Mouse (Mus musculus) liver, adult (tissue): ENCODE measurements around the gene Trhde.

ENCODE experiments used
- GATA4 ChIP-seq: IDR thresholded peaks from 2 replicates; pipeline ENCODE4 v1.6.1; 2014; ENCODE audit warnings: mild to moderate bottlenecking, low read length; ENCODE audit not compliant: insufficient replicate concordance

Gene Trhde

DNA sequence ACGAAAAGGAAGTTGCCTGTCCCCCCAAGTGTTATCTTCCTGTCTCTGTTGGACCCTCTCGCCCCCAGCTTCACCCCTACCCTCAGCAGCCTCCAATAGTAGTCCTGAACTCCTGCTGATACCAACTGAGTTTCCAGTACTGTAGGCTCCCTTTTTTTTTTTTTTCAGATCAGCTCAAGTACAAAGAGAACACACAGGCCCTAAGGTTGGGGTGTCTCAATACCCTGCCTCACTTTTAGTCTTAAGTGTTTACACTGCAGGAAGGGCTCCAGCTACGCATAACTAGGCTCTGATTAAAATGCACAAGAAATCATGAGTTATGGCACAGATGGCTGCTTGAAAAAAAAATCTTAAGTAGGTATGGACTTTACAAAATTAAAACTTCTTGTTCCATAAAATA lies 42.9 kb downstream of the Trhde start:
- no peak for TF ChIP-seq GATA4

DNA sequence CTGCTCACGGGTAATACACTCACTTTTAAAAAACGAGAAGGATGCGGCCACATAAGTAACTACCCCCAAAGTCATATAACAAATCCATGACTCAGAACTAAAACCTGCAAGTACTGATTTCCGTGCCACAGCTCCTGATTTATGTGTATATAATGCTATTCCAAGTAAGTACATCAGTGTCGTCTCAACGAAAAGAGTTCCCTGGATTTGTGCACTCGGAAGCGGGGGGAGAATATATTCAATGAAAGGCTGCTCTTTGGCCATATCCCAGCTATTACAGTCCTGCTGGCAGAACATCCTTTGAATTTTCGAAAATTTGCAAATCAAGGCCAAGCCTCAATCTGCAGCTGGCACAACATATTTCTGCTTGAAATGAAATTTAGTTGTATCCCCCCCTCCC lies 43.5 kb downstream of the Trhde start:
- no peak for TF ChIP-seq GATA4

DNA sequence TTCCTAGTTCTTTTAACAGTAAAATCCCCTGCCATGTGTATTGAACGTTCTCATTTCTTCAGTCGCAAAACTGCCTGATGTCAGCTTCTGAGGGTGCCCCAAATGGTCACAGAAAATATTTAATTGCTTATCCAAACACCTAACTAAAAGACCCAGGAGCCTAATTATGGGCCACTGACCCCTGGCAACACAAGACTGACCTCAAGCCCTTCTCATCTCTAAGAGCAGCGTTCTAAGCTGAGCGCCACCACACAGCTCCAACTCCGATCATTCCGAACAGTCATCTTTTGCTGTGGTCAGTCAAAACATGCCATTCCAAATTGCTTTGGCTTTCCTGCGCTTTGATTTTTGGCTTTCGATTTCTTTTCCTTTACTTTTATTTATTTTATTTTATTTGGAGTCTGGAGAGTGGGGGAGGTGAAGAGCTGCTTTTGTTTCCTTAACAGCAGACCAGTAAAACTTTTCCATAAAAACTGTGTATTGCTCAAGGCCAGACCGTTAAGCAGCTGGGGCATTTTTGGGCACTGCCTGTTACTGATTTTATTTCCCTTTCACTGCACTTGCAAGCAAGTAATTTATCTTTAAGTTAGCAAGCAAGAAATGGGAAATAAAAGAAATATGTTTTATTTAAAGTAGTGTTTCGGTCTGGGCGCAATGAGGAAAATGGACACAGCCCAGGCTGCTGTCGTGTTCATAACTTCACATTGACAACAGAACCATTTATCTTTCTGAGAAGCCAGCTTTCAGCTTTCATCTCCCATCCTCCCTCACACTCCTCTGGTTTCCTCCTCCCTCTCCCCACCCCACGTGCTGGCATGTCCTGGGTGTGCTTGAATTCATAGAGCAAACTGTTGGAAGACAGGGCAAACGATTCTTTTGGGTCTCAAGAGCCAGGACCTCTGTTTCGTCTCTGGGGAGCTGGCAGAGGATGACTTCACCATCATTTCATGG lies 59.1 kb downstream of the Trhde start:
- no peak for TF ChIP-seq GATA4

DNA sequence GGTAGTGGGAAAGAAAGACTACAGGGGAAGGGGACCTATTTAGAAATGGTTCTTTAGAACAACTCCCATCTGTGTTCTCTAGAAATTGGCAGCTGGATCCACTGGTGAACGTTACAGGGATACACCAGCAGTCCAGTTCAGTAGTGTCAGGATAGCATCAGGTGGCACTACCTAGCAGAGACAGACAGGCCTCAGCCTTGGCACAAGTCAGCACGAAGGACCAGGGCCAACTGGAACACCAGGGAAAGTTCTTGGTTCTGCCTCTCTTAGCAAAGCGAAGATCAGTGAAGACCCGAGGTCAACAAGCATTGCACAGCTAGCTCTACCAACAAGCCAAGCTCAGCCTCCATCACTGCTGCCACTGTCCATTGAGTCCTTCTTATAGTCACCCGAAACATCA lies 62.2 kb downstream of the Trhde start:
- TF ChIP-seq GATA4 = no peak

DNA sequence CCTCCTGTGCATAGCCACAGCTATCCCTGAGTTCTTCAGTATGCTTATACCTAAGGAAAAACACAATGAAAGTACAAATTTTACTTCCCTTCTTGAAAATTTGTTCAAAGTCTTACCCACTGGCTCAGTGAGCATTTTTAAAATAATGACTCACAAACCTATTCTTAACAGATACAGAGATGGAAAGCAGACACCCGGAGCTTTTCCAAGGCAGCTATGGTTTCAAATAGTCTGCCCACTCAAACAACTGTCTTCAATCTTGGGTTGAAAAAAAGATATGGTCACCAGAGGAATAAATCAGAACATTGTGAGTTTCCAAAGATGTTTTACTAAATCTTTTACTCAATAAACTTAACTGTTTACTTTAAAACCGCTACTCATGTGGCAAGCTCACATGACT lies 64.5 kb downstream of the Trhde start:
- no peak for TF ChIP-seq GATA4

DNA sequence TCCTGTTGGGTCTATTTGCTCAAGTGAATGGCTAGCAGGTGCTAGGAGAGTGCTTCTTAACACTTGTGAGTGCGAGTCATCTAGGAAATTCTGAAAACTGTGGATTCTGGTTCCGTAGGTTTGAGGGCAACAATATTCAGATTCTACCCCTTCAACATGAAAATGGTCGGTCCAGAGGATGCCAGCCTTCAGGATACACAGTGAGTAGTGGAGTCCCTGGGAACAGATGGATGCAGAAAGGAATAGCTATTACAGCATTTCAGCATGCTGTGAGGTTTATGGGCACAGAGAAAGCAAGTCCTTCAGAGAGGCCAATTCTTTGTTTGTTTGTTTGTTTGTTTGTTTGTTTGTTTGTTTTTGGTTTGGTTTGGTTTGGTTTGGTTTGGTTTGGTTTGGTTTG lies 65.7 kb downstream of the Trhde start:
- no peak for TF ChIP-seq GATA4

DNA sequence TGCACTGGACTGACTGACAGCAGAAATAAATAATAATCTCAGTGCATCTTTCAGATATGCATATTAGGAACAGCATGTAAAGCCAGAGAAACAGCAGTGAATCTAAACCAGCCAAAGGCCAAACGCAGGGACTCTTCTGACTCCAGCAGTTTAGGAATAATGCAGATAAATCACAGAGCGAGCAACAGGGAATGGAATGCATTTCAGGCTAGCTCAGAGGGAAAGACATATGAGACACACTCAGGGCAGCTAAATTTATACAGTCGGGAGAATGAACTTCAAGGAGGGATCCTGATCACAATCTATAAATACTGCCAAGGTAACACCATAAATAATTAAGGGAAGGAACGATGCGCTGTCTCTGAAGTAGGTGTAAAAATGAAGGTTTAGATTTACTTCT lies 66.4 kb downstream of the Trhde start:
- TF ChIP-seq GATA4 = no peak

DNA sequence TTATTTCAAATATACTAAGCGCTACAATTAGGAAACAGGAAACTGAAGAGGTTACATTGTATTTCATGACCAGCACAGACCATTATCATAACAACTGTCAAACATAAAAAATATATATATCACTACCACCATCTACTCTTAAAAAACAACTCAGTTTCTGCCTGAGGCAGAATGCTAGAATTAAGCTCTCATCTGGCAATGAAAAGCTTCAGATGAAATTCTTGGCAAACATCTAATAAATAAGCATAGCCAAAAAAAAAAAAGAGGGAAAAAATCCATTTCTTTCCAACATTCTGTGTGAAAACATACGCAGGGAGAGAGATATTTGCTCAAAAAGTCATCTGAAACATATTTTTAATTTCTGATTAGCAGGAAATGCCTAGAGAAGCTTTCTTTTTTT lies 67.0 kb downstream of the Trhde start:
- no peak for TF ChIP-seq GATA4

DNA sequence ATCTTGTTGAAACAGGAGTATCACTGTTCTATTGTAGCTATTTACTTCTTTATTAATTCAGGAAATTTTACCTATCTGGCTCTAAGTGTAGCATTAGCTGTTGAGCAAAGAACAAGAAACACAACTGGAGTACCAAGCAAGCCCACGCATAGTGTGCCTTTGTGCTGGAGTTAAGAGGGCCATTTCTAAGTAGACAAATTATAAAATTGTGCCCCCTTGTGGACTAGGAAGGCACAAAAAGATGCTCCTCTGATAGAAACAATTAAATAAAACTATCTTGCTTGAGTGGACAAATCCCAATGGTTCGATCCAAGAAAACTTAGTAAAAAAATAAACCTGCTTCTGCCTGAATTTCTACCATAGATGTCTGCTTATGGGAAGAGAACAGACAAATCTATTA lies 76.5 kb downstream of the Trhde start:
- TF ChIP-seq GATA4 = no peak

DNA sequence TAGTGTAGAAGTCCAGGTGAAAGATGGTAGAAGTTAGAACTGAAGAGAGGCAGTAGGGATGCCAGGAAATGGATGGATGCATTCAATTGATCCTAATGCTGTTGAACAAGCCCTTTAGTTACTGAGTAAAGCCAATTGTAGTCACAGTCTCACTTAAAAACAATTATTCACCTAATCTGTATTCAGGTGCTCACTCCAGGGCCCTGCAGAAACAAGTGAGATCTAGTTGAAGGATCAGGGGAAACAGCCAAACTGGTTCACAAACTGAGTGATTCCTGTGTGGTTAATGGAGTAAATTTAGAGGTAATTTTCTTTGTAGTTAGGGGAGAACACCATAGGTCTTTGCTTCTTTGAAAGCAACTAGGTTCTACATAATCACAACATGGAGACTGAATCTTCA lies 100.3 kb downstream of the Trhde start:
- no peak for TF ChIP-seq GATA4

DNA sequence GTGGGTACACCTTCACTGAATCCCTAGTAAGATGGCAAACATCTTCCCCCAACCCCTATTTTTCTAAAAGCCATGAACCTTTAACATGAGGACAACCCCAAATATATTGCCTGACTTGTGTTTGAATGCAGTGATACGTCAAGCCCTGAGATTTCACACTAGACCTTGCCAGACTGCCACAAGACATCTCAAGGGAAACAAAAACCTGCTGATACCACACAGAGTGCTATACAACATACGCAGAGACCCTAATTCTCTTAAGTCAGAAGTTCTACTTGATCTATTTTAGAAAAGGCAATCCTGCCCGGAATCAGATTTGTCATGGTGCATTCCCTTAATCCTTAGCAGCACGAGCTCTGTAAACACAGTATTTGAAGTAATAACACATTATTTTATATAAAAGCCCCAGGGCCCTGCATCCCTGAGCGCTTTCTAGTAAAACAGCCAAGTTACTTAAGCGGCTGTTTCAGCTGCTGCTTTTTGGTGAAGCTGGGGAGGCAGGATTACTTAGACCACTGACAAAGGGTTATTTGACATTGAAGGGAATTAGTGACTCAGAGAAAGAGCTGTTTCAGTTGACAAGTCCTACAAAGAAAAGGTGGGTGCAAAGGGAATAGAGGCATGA lies 130.2 kb downstream of the Trhde start:
- no peak for TF ChIP-seq GATA4

DNA sequence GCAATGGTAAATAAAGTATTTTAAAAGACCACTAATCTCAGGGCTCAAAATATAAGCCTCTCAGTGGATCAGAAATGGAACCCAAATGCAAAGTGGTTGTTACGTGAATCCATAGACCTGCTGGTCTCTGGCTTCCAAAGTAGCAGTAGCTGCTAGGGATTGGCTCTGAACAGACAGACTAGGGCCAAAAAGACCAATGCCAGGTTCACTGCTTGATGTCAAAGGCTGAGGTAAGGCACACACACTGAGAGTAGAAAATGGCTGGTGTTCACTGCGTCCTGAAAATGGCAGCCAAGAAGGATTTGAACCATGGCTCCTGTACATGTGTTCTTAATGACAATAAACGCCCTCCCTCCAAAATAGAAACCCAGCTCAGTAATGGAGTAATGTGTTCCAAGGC lies 209.1 kb downstream of the Trhde start:
- TF ChIP-seq GATA4 = no peak

DNA sequence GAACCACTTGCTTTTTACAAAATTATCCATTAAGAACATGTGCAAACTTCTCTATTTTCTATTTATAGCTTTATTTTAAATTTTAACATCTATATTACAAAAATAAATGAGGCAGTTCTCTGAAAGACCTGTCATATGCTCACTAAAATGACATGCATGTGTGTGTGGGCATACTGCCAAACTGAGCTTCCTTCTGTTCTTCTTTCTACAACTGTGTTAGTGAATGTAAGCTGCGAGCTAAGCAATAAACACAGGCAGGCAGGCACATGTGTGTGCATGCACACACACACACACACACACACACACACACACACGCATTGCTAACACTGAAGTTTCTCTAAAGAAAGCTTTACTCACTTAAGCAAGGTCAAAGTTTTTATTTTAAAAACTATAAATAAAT lies 223.2 kb downstream of the Trhde start:
- TF ChIP-seq GATA4 = no peak

DNA sequence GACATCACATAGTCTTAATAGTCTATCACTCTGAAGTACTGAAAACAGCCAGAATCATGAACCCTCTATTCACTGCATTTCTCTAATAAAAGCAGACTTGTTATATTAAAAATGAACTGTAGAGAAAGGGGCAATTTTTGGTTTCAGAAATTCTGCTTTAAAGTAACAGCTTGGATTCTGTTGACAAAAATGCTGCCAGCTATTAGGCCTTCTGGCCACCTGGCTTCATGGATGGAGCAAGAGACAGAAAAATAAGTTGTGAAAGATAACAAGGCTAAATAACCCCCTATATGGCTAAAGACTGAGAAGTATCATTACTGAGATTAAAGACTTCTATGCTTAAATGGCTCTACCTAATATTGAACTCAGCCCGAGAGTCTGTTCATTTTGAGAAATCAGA lies 234.2 kb downstream of the Trhde start:
- TF ChIP-seq GATA4 = no peak

DNA sequence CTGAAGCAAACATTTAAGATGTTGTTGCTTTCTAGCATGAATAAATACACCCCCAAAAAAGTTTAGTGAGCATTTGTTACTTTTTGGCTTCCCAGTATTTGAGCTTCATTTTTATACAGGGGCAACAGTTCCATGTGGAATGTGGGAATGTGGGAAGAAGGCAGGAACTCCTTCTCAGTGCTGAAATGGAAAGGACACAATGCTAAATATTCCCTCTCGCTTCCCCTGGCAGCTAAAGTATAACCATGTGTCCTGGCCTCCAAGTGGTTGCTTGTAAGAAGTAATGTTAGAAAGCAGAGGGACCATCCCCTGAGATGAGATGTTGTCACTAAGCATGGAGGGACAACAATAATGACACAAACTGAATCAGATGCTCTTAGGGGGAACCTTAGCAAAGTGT lies 292.9 kb downstream of the Trhde start:
- TF ChIP-seq GATA4 = no peak

DNA sequence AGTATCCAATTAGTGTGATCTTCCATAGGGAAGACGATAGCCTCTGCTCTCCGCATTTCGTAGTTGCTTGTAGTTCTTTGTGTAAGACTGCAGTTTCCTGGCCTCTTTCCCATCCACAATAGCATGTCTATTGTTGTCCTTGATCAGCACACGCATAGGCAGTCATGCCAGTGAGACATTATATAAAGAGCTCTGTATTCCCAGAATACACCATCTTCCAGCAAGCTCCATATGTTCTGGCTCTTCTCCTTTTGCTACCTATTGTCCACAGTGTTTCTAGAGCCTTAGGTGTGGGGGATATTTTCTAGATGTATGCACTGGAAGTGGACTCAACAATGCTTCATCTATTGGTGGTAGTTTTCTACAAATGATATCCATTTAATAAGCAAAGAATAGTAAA lies 313.3 kb downstream of the Trhde start:
- TF ChIP-seq GATA4 = no peak

DNA sequence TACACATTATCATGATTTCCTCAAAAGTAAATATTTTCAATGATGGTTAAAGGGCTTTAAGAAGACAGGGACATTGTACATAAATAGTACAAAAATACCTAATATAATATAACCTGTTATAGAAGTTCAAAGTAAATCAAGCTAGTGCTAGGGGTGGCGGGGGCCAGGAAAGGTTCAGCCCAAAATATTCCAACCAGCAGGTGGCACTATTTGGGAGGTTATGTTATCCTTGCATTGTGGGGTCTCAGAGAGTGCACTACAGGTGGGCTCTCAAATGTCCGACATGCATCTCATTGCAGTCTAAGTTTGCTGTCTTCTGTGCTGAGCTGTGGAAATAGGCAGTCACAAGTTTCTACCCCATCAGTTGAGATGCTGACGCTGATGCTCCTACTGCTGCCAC lies 346.5 kb downstream of the Trhde start:
- no peak for TF ChIP-seq GATA4
